Mouse (Mus musculus): ENCODE data around the gene Lrrc47. TPM values are rescaled to one million over a fixed set of nuclear protein-coding genes. Genes with fewer than 3 reads are reported as not detected.

The Lrrc47 gene
- polyA plus RNA-seq, 1 experiment from 2014 or later: 21.4 TPM

- no peak overlapping the region for H3K4me2 ChIP-seq
- no peak for ATAC-seq (ENCODE audit: insufficient number of reproducible peaks, insufficient read depth, low FRiP score, low TSS enrichment, low read depth)
These were observed 12.4 kb downstream of the Lrrc47 start for GRCm38 (mm10) chr4:154023754-154024601.

GRCm38 (mm10) chr4:154024729-154025521, 13.4 kb downstream of the Lrrc47 start:
- peak overlapping the region; percentile 43 for H3K4me3 ChIP-seq
- H3K9me3 ChIP-seq: no peaks in the 10 kb centered on the region
- WGBS: 32% methylated on average over 17 of the region's 17 CpGs
- peak overlapping the region; percentile 72 for H3K4me2 ChIP-seq
- H3K27me3 ChIP-seq: peaks cover 41% of the 10 kb centered on the region
- peaks cover 25% of the 10 kb centered on the region for H3K4me1 ChIP-seq
- H3K27ac ChIP-seq: no peak overlapping the region
- H3K36me3 ChIP-seq: peaks cover 26% of the 10 kb centered on the region
- peak overlapping the region; percentile 66 for H3K9ac ChIP-seq
- ATAC-seq (ENCODE audit: insufficient number of reproducible peaks, insufficient read depth, low FRiP score, low TSS enrichment, low read depth): no peak

More at GRCm38 (mm10) chr4:154023754-154024601, 12.4 kb downstream of the Lrrc47 start:
- 24% methylated on average over 8 of the region's 8 CpGs for WGBS
- Histone ChIP-seq H3K36me3 (peaks cover 36% of the 10 kb centered on the region), H3K9me3 (no peaks in the 10 kb centered on the region), H3K4me1 (peaks cover 25% of the 10 kb centered on the region), H3K27ac (no peak overlapping the region), H3K9ac (no peak overlapping the region), H3K27me3 (peaks cover 41% of the 10 kb centered on the region), H3K4me3 (no peak overlapping the region)

- ATAC-seq (ENCODE audit: insufficient number of reproducible peaks, insufficient read depth, low FRiP score, low TSS enrichment, low read depth): 0 out of 2 replicates have a peak, but pooled peaks have one; percentile 6
- H3K27ac ChIP-seq: no peak within 1 kb of the TSS
- WGBS: 3% methylated on average over 33 of the region's 33 CpGs
- peaks cover 41% of the 10 kb centered on the region for H3K27me3 ChIP-seq
- H3K4me2 ChIP-seq: peak within 1 kb of the TSS; percentile 72
- H3K4me3 ChIP-seq: peak within 1 kb of the TSS; percentile 43
- peaks cover 25% of the 10 kb centered on the region for H3K4me1 ChIP-seq
- H3K36me3 ChIP-seq: peaks cover 17% of the 10 kb centered on the region
- H3K9ac ChIP-seq: peak within 1 kb of the TSS; percentile 66
- no peaks in the 10 kb centered on the region for H3K9me3 ChIP-seq
These were observed 14.3 kb downstream of the Lrrc47 start, which contains the start of gene Smim1 for GRCm38 (mm10) chr4:154025641-154026440. Gene Smim1, minus strand, starts transcription at chr4:154026230.

DNA sequence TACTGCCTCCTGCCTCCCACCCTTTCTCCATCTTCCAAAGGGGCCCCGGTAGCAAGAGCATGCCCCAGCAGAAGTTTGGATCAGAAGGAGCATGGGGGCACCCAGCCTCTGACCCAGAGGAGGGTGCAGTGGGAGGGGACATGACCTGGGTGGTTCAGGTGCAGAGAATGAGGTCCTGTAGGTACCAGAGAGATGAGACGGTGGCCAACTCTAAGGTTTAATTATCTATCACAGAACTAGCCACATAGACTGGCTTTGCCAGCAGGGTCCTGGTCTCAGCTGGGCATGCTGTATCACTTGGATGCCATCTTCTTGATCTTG, 14.9 kb downstream of the Lrrc47 start:
- no peak for ATAC-seq (ENCODE audit: insufficient number of reproducible peaks, insufficient read depth, low FRiP score, low TSS enrichment, low read depth)
- no peaks in the 10 kb centered on the region for H3K9me3 ChIP-seq
- peaks cover 41% of the 10 kb centered on the region for H3K27me3 ChIP-seq
- H3K27ac ChIP-seq: no peak overlapping the region
- H3K9ac ChIP-seq: peak overlapping the region; percentile 66
- peaks cover 11% of the 10 kb centered on the region for H3K36me3 ChIP-seq
- 20% methylated on average over 2 of the region's 2 CpGs for whole genome bisulfite sequencing
- H3K4me1 ChIP-seq: peaks cover 25% of the 10 kb centered on the region
- peak overlapping the region; percentile 72 for H3K4me2 ChIP-seq
- H3K4me3 ChIP-seq: peak overlapping the region; percentile 43

DNA sequence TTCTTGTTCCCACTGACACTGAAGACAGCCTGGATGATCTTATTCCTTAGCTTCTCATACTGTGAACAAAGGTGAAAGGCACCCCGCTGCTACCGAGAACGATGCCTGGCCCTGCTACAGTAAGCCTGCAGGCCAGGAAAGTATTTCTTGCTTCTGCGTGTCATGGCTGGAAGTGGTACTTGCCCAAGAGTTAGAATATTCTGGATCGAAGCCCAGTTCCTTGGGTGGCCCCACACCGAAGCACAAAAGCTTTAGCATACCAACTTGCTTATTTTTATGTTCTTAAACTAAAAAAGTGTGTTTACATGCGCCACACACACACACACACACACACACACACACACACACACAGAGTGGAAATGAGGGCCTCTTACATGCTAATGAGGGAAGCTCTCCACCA, 16.5 kb downstream of the Lrrc47 start:
- no peak for ATAC-seq (ENCODE audit: insufficient number of reproducible peaks, insufficient read depth, low FRiP score, low TSS enrichment, low read depth)
- Histone ChIP-seq H3K4me3 (no peak overlapping the region), H3K4me1 (peaks cover 25% of the 10 kb centered on the region), H3K27me3 (peaks cover 41% of the 10 kb centered on the region), H3K27ac (0 out of 2 replicates have a peak overlapping the region, but pooled peaks have one; percentile 22), H3K36me3 (no peaks in the 10 kb centered on the region), H3K4me2 (no peak overlapping the region), H3K9ac (no peak overlapping the region), H3K9me3 (no peaks in the 10 kb centered on the region)
- WGBS: 64% methylated on average over 7 of the region's 7 CpGs

DNA sequence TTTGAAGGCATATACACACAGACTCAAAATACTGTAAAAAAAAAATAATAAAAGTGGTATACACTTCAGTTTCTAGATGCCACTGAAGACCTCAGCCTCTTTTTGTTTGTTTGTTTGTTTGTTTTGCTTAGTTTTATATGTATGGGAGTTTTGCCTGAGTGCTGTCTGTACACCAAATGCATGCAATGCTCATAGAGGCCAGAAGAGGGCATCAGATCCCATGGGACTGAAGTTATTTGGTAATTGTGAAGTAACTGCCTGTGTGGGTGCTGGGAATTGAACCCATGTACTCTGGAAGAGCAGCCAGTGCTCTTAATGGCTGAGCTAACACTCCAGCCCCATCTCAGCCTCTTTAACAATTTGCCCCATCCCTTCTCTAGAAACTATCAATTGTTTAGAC, 17.1 kb downstream of the Lrrc47 start:
- ATAC-seq (ENCODE audit: insufficient number of reproducible peaks, insufficient read depth, low FRiP score, low TSS enrichment, low read depth): no peak
- peaks cover 25% of the 10 kb centered on the region for H3K4me1 ChIP-seq
- H3K27ac ChIP-seq: no peak overlapping the region
- H3K4me2 ChIP-seq: no peak overlapping the region
- no peak overlapping the region for H3K4me3 ChIP-seq
- H3K36me3 ChIP-seq: no peaks in the 10 kb centered on the region
- H3K9me3 ChIP-seq: no peaks in the 10 kb centered on the region
- no peak overlapping the region for H3K9ac ChIP-seq
- H3K27me3 ChIP-seq: peaks cover 41% of the 10 kb centered on the region

- Histone ChIP-seq H3K36me3 (no peaks in the 10 kb centered on the region), H3K27me3 (0 out of 2 replicates have a peak, but pooled peaks cover 3% of the 10 kb centered on the region), H3K4me3 (no peak overlapping the region), H3K27ac (no peak overlapping the region), H3K9ac (no peak overlapping the region), H3K4me2 (no peak overlapping the region), H3K9me3 (no peaks in the 10 kb centered on the region), H3K4me1 (no peaks in the 10 kb centered on the region)
- ATAC-seq (ENCODE audit: insufficient number of reproducible peaks, insufficient read depth, low FRiP score, low TSS enrichment, low read depth): no peak
- 29% methylated on average over 3 of the region's 3 CpGs for WGBS
These were observed 25.6 kb downstream of the Lrrc47 start for GRCm38 (mm10) chr4:154037123-154037522.

- Histone ChIP-seq H3K27ac (no peak within 1 kb of the TSS), H3K36me3 (no peaks in the 10 kb centered on the region), H3K9ac (no peak within 1 kb of the TSS), H3K9me3 (no peaks in the 10 kb centered on the region), H3K27me3 (no peaks in the 10 kb centered on the region), H3K4me2 (no peak within 1 kb of the TSS), H3K4me1 (no peaks in the 10 kb centered on the region), H3K4me3 (no peak within 1 kb of the TSS)
- 75% methylated on average over 9 of the region's 9 CpGs for WGBS
- ATAC-seq (ENCODE audit: insufficient number of reproducible peaks, insufficient read depth, low FRiP score, low TSS enrichment, low read depth): no peak
These were observed 31.0 kb downstream of the Lrrc47 start, which contains the start of gene Ccdc27 for GRCm38 (mm10) chr4:154042577-154042976. Gene Ccdc27, minus strand, starts transcription at chr4:154042677.

DNA sequence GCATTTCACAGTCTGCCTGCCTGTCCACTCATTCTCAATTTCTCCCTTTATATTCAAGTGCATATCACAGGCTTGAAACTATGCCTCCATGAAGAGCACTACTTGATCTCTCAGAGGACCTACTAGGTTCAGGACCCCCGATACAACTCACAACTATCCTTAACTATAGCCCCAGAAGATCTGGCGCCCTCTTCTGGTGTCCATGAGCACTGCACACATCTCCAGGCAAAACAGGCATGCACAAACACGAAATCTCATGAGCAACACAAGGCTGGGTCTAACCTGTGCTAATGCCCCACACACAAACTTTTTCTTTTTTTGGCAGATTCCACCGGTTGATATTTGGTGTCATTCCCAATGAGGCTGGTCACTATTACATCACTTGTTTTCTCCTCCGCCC, 34.3 kb downstream of the Lrrc47 start:
- Histone ChIP-seq H3K27me3 (no peaks in the 10 kb centered on the region), H3K4me2 (no peak overlapping the region), H3K4me3 (no peak overlapping the region), H3K9me3 (no peaks in the 10 kb centered on the region), H3K4me1 (no peaks in the 10 kb centered on the region), H3K27ac (no peak overlapping the region), H3K9ac (no peak overlapping the region), H3K36me3 (no peaks in the 10 kb centered on the region)
- WGBS: 66% methylated on average over 5 of the region's 5 CpGs
- ATAC-seq (ENCODE audit: insufficient number of reproducible peaks, insufficient read depth, low FRiP score, low TSS enrichment, low read depth): no peak

DNA sequence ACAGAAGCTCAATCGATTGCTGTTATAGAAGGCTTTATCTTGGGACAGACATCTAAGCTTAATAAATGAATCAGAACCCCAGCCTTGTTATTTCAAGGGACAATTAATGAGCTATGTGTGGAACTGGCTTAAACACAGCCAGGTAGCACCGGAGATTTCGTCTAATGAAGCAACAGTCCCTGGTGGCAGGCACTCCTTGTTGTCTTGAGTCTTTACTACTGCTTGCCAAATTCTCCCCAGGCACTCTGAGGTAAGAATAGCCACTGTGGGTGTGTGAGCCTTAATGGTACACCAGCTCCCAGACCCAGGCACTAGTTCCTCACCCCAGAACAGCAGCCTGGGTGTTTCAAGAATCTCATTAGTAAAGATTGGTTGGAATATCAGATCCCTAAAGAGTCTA, 39.9 kb downstream of the Lrrc47 start:
- no peak for ATAC-seq (ENCODE audit: insufficient number of reproducible peaks, insufficient read depth, low FRiP score, low TSS enrichment, low read depth)
- Histone ChIP-seq H3K27me3 (no peaks in the 10 kb centered on the region), H3K27ac (no peak overlapping the region), H3K9me3 (no peaks in the 10 kb centered on the region), H3K4me3 (no peak overlapping the region), H3K36me3 (no peaks in the 10 kb centered on the region), H3K4me2 (no peak overlapping the region), H3K4me1 (peaks cover 8% of the 10 kb centered on the region), H3K9ac (no peak overlapping the region)
- 85% methylated on average over 3 of the region's 3 CpGs for WGBS

DNA sequence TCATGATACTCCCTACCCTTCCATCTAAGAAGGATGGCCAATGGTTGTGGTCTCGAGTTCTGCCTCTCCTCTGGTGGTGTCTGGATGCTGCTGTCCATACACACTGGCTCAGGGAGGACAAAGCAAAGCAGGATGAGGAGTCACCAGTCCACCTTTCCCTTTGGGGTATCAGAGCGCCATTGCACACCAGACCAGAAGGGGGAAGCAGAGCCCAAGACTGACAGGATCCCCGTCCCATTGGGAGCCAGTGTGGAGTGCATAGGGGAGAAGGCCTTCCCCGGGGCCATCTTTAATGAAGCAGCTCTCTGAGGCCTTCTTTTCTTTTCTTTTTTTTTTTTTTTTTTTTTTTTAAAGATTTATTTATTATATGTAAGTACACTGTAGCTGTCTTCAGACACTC, 41.5 kb downstream of the Lrrc47 start:
- no peaks in the 10 kb centered on the region for H3K27me3 ChIP-seq
- no peak overlapping the region for H3K9ac ChIP-seq
- H3K27ac ChIP-seq: no peak overlapping the region
- H3K4me3 ChIP-seq: no peak overlapping the region
- no peak for ATAC-seq (ENCODE audit: insufficient number of reproducible peaks, insufficient read depth, low FRiP score, low TSS enrichment, low read depth)
- H3K36me3 ChIP-seq: no peaks in the 10 kb centered on the region
- 69% methylated on average over 4 of the region's 4 CpGs for WGBS
- H3K4me1 ChIP-seq: peaks cover 23% of the 10 kb centered on the region
- H3K9me3 ChIP-seq: no peaks in the 10 kb centered on the region
- no peak overlapping the region for H3K4me2 ChIP-seq
